Mouse (Mus musculus) layer of hippocampus, adult 2 months (tissue): Measurements from ENCODE around the gene Kcnip4. TPM values are rescaled to one million over a fixed set of nuclear protein-coding genes. Genes with fewer than 3 reads are reported as not detected.

Source experiments
- DNase-seq, 2 experiments: peaks; one replicate each; pipeline ENCODE4 v3.0.0; 2022; ENCODE audit warnings: low spot score in 2 of 2
- H3K27ac ChIP-seq: fragments of 200-600 bp; 2 replicates; pipeline ENCODE4 v1.8.1; 2022
- H3K4me3 ChIP-seq: fragments of 200-600 bp; 2 replicates; pipeline ENCODE4 v1.8.1; 2022; ENCODE audit warnings: mild to moderate bottlenecking
- CTCF ChIP-seq: fragments of 200-600 bp; conservative IDR thresholded peaks from 2 replicates; pipeline ENCODE4 v1.8.1; 2022; ENCODE audit warnings: antibody characterized with exemption, mild to moderate bottlenecking, moderate library complexity
- total RNA-seq, 2 experiments: library from RNA; stranded (reverse); gene quantifications; 2 replicates each; pipeline ENCODE4 v1.2.3; 2021

Kcnip4 gene
- total RNA-seq, 2 experiments from 2014 or later, result 54.4 to 58.5 TPM

- no peak for TF ChIP-seq CTCF
- Histone ChIP-seq H3K27ac (no peak overlapping the region), H3K4me3 (no peak overlapping the region)
- no peak for DNase-seq
These were observed 891.1 kb downstream of the Kcnip4 start for GRCm38 (mm10) chr5:48633631-48634030.

- Histone ChIP-seq H3K27ac (no peak overlapping the region), H3K4me3 (no peak overlapping the region)
- TF ChIP-seq CTCF, result no peak
- DNase-seq, result no peak
These were observed 901.3 kb downstream of the Kcnip4 start for GRCm38 (mm10) chr5:48623370-48623769.

- H3K4me3 ChIP-seq, result no peak overlapping the region
- TF ChIP-seq CTCF, result no peak
- no peak for DNase-seq
- H3K27ac ChIP-seq, result no peak overlapping the region
These were observed 917.8 kb downstream of the Kcnip4 start for GRCm38 (mm10) chr5:48606916-48607315.

- TF ChIP-seq CTCF, result no peak
- no peak overlapping the region for H3K4me3 ChIP-seq
- H3K27ac ChIP-seq, result no peak overlapping the region
- no peak for DNase-seq
These were observed 918.4 kb downstream of the Kcnip4 start for GRCm38 (mm10) chr5:48606281-48606680.

- no peak overlapping the region for H3K27ac ChIP-seq
- TF ChIP-seq CTCF, result no peak
- peak overlapping the region; percentile 40; the same call in 1 of the 2 replicates for H3K4me3 ChIP-seq
- no peak for DNase-seq
These were observed 925.1 kb downstream of the Kcnip4 start for GRCm38 (mm10) chr5:48599481-48600040.

GRCm38 (mm10) chr5:48588014-48588413 lies 936.7 kb downstream of the Kcnip4 start:
- Histone ChIP-seq H3K4me3 (no peak overlapping the region), H3K27ac (no peak overlapping the region)
- DNase-seq, result no peak
- no peak for TF ChIP-seq CTCF

GRCm38 (mm10) chr5:48583431-48583830 lies 941.3 kb downstream of the Kcnip4 start:
- Histone ChIP-seq H3K4me3 (no peak overlapping the region), H3K27ac (no peak overlapping the region)
- DNase-seq, result no peak
- no peak for TF ChIP-seq CTCF

- H3K27ac ChIP-seq, result no peak overlapping the region
- DNase-seq, result no peak
- no peak for TF ChIP-seq CTCF
- H3K4me3 ChIP-seq, result no peak overlapping the region
These were observed 960.6 kb downstream of the Kcnip4 start for GRCm38 (mm10) chr5:48563996-48564587.

- TF ChIP-seq CTCF, result no peak
- Histone ChIP-seq H3K27ac (no peak overlapping the region), H3K4me3 (no peak overlapping the region)
- DNase-seq, result no peak
These were observed 973.0 kb downstream of the Kcnip4 start for GRCm38 (mm10) chr5:48551753-48552152.

- Histone ChIP-seq H3K27ac (no peak overlapping the region), H3K4me3 (no peak overlapping the region)
- TF ChIP-seq CTCF, result no peak
- DNase-seq, result no peak
These were observed 978.9 kb downstream of the Kcnip4 start for GRCm38 (mm10) chr5:48545825-48546224.

- no peak for DNase-seq
- H3K4me3 ChIP-seq, result no peak overlapping the region
- TF ChIP-seq CTCF, result no peak
- no peak overlapping the region for H3K27ac ChIP-seq
These were observed 979.6 kb downstream of the Kcnip4 start for GRCm38 (mm10) chr5:48544784-48545734.

GRCm38 (mm10) chr5:48518035-48518434 lies 1006.7 kb downstream of the Kcnip4 start:
- no peak for DNase-seq
- Histone ChIP-seq H3K27ac (no peak overlapping the region), H3K4me3 (no peak overlapping the region)
- TF ChIP-seq CTCF, result no peak

GRCm38 (mm10) chr5:48513354-48513753 lies 1011.4 kb downstream of the Kcnip4 start:
- Histone ChIP-seq H3K4me3 (no peak overlapping the region), H3K27ac (no peak overlapping the region)
- DNase-seq, result no peak
- TF ChIP-seq CTCF, result no peak
